Mouse (Mus musculus): ENCODE measurements at regions not wholly inside any gene's neighbourhood (a gene's known extent, or its start where the extent isn't known, plus 50 kb on each side); places are given as distances from the start of the nearest gene placed in this dataset.
A peak's percentile ranks its signal among the peaks of the same experiment; 100 is the strongest.
"Not testable (repeated sequence)": the region's sequence is repeated elsewhere in the genome, so short reads cannot be mapped to it uniquely, and the experiment has no call there.

- DNase-seq, result no peak
Observed at GRCm38 (mm10) chr10:104592009-104592603, 398.3 kb downstream of the Gm4340 start.

- peak in 1 of 2 experiments; percentile 5 for DNase-seq
Observed at GRCm38 (mm10) chr10:104595920-104596319, 402.1 kb downstream of the Gm4340 start.

GRCm38 (mm10) chr10:104627629-104628028 lies 433.8 kb downstream of the Gm4340 start:
- DNase-seq, result no peak

GRCm38 (mm10) chr10:104651020-104651419 lies 457.2 kb downstream of the Gm4340 start:
- DNase-seq, result no peak

GRCm38 (mm10) chr10:104660298-104660697 lies 466.5 kb downstream of the Gm4340 start:
- no peak for DNase-seq

GRCm38 (mm10) chr10:104661672-104662071 lies 467.8 kb downstream of the Gm4340 start:
- no peak for DNase-seq

- no peak for DNase-seq
Observed at GRCm38 (mm10) chr10:104668286-104668685, 474.4 kb downstream of the Gm4340 start.

GRCm38 (mm10) chr10:104684717-104685336 lies 491.0 kb downstream of the Gm4340 start:
- DNase-seq, result no peak

- no peak for DNase-seq
Observed at GRCm38 (mm10) chr10:104685857-104686256, 492.0 kb downstream of the Gm4340 start.

GRCm38 (mm10) chr10:104686669-104687068 lies 492.8 kb downstream of the Gm4340 start:
- DNase-seq, result peak; percentile 12 to 21

GRCm38 (mm10) chr10:104694974-104695373 lies 501.1 kb downstream of the Gm4340 start:
- no peak for DNase-seq

GRCm38 (mm10) chr10:104708926-104709325 lies 515.1 kb downstream of the Gm4340 start:
- DNase-seq, result no peak

- not testable (repeated sequence) for DNase-seq
Observed at GRCm38 (mm10) chr10:104713281-104713915, 519.6 kb downstream of the Gm4340 start.
